Mouse (Mus musculus) heart, embryonic 16.5 days (tissue): ENCODE measurements at regions not wholly inside any gene's neighbourhood (a gene's known extent, or its start where the extent isn't known, plus 50 kb on each side); places are given as distances from the start of the nearest gene placed in this dataset.
A peak's percentile ranks its signal among the peaks of the same experiment; 100 is the strongest.

ENCODE experiments used
- ATAC-seq: fragments of 200-750 bp; cut with Nextera tagmentation; replicated peaks from 2 replicates; pipeline ENCODE4 v1.8.0; 2017; ENCODE audit warnings: moderate number of reproducible peaks; ENCODE audit not compliant: insufficient read depth, low FRiP score; ENCODE audit errors: extremely low read depth
- H3K27ac ChIP-seq: fragments of 300-500 bp; sonication (generic); 2 replicates; pipeline ENCODE4 v1.5.1; 2014; ENCODE audit warnings: mild to moderate bottlenecking, low read length, control low read depth, moderate library complexity
- H3K27me3 ChIP-seq: fragments of 300-500 bp; sonication (generic); 2 replicates; pipeline ENCODE4 v1.6.1; 2014; ENCODE audit warnings: low read length, mixed read lengths; ENCODE audit not compliant: control insufficient read depth, insufficient read depth
- H3K36me3 ChIP-seq: fragments of 300-500 bp; sonication (generic); 2 replicates; pipeline ENCODE4 v1.6.1; 2014; ENCODE audit not compliant: control insufficient read depth, insufficient read depth
- H3K4me1 ChIP-seq: fragments of 300-500 bp; sonication (generic); 2 replicates; pipeline ENCODE4 v1.6.1; 2014; ENCODE audit warnings: low read length, mixed read lengths; ENCODE audit not compliant: control insufficient read depth, insufficient read depth
- H3K4me2 ChIP-seq: fragments of 300-500 bp; sonication (generic); 2 replicates; pipeline ENCODE4 v1.6.1; 2014; ENCODE audit warnings: low read depth, mild to moderate bottlenecking, control low read depth, low read length
- H3K4me3 ChIP-seq: fragments of 300-500 bp; sonication (generic); 2 replicates; pipeline ENCODE4 v1.5.1; 2014; ENCODE audit warnings: mild to moderate bottlenecking, control low read depth, low read length
- H3K9ac ChIP-seq: fragments of 300-500 bp; sonication (generic); 2 replicates; pipeline ENCODE4 v1.6.1; 2014; ENCODE audit warnings: low read length, control low read depth
- H3K9me3 ChIP-seq: fragments of 300-500 bp; sonication (generic); replicated peaks from 2 replicates; pipeline ENCODE4 v1.6.1; 2016; ENCODE audit warnings: low read length; ENCODE audit not compliant: control insufficient read depth
- WGBS: fragments of 180-500 bp; shearing (Covaris S2); extraction: QIAGEN DNeasy Blood & Tissue Kit; methylation state at CpG from one replicate; pipeline ENCODE4 v1.1.7; 2014; 5-methylcytosine and 5-hydroxymethylcytosine counted together

- no peak overlapping the region for H3K27ac ChIP-seq
- H3K4me1 ChIP-seq = peaks cover 2% of the 10 kb centered on the region; the same call in 1 of the 2 replicates
- H3K36me3 ChIP-seq = no peaks in the 10 kb centered on the region
- no peak overlapping the region for H3K4me3 ChIP-seq
- ATAC-seq = no peak
- 88% methylated on average over 9 of the region's 9 CpGs for WGBS
- H3K27me3 ChIP-seq = peaks cover 2% of the 10 kb centered on the region; the same call in 1 of the 2 replicates
- H3K9ac ChIP-seq = no peak overlapping the region
- H3K9me3 ChIP-seq = no peaks in the 10 kb centered on the region
- no peak overlapping the region for H3K4me2 ChIP-seq
These were observed 586.0 kb upstream of the Pitx2 start for GRCm38 (mm10) chr3:128613657-128614056.

GRCm38 (mm10) chr3:128610731-128611130 is 588.9 kb upstream of the Pitx2 start:
- H3K27ac ChIP-seq = no peak overlapping the region
- H3K36me3 ChIP-seq = no peaks in the 10 kb centered on the region
- no peak overlapping the region for H3K4me2 ChIP-seq
- no peak for ATAC-seq
- no peak overlapping the region for H3K9ac ChIP-seq
- H3K4me3 ChIP-seq = no peak overlapping the region
- peaks cover 2% of the 10 kb centered on the region; the same call in 1 of the 2 replicates for H3K4me1 ChIP-seq
- peaks cover 2% of the 10 kb centered on the region; the same call in 1 of the 2 replicates for H3K27me3 ChIP-seq
- WGBS = 76% methylated on average over 6 of the region's 6 CpGs
- H3K9me3 ChIP-seq = no peaks in the 10 kb centered on the region

DNA sequence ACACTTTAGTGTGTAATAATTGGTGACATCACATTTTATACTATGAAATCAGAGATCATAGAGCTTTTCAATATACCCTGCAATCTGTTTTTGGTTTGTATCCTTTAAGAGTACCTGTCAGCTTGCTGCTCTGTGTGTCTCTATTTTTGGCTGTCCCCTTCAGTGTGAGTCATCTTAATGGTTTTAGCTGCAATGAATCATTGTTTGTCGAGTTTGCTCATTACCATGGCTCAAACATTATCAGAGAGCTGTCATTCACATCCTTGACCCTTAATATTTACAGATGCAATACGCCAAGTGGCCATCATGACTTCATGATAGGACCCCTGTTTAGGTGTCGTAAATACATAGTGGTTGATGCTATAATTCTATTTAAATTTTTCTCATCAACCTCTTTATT is 591.0 kb upstream of the Pitx2 start:
- Histone ChIP-seq H3K27me3 (peaks cover 2% of the 10 kb centered on the region; the same call in 1 of the 2 replicates), H3K4me2 (no peak overlapping the region), H3K27ac (no peak overlapping the region), H3K4me1 (peaks cover 2% of the 10 kb centered on the region; the same call in 1 of the 2 replicates), H3K36me3 (no peaks in the 10 kb centered on the region), H3K9ac (no peak overlapping the region), H3K9me3 (no peaks in the 10 kb centered on the region), H3K4me3 (no peak overlapping the region)
- 22% methylated on average over 3 of the region's 3 CpGs for WGBS
- no peak; the same call in 1 of the 2 replicates for ATAC-seq

GRCm38 (mm10) chr3:128575339-128576129 is 624.1 kb upstream of the Pitx2 start:
- H3K9ac ChIP-seq = no peak overlapping the region
- WGBS = 38% methylated on average over 2 of the region's 2 CpGs
- H3K4me1 ChIP-seq = no peaks in the 10 kb centered on the region
- no peak for ATAC-seq
- no peak overlapping the region for H3K27ac ChIP-seq
- H3K27me3 ChIP-seq = no peaks in the 10 kb centered on the region
- no peak overlapping the region for H3K4me2 ChIP-seq
- H3K9me3 ChIP-seq = no peaks in the 10 kb centered on the region
- no peaks in the 10 kb centered on the region for H3K36me3 ChIP-seq
- H3K4me3 ChIP-seq = no peak overlapping the region

- H3K9ac ChIP-seq = no peak overlapping the region
- H3K4me1 ChIP-seq = no peaks in the 10 kb centered on the region
- H3K9me3 ChIP-seq = no peaks in the 10 kb centered on the region
- no peak for ATAC-seq
- H3K4me2 ChIP-seq = no peak overlapping the region
- WGBS = 93% methylated on average over 3 of the region's 3 CpGs
- H3K27ac ChIP-seq = no peak overlapping the region
- H3K27me3 ChIP-seq = no peaks in the 10 kb centered on the region
- no peaks in the 10 kb centered on the region for H3K36me3 ChIP-seq
- H3K4me3 ChIP-seq = no peak overlapping the region
These were observed 629.1 kb upstream of the Pitx2 start for GRCm38 (mm10) chr3:128570551-128570950.

- H3K4me3 ChIP-seq = no peak overlapping the region
- no peaks in the 10 kb centered on the region for H3K36me3 ChIP-seq
- no peak for ATAC-seq
- H3K4me2 ChIP-seq = no peak overlapping the region
- H3K4me1 ChIP-seq = no peaks in the 10 kb centered on the region
- H3K27me3 ChIP-seq = no peaks in the 10 kb centered on the region
- H3K27ac ChIP-seq = no peak overlapping the region
- 61% methylated on average over 8 of the region's 8 CpGs for WGBS
- no peak overlapping the region for H3K9ac ChIP-seq
- H3K9me3 ChIP-seq = no peaks in the 10 kb centered on the region
These were observed 634.3 kb upstream of the Pitx2 start for GRCm38 (mm10) chr3:128565386-128565785.

GRCm38 (mm10) chr3:128546416-128547327 is 650.5 kb upstream of the Fam241a start:
- no peak overlapping the region; the same call in 1 of the 2 replicates for H3K27ac ChIP-seq
- WGBS = 51% methylated on average over 9 of the region's 9 CpGs
- peak; percentile 49; the same call in 1 of the 2 replicates for ATAC-seq

GRCm38 (mm10) chr3:128525427-128525826 is 629.3 kb upstream of the Fam241a start:
- Histone ChIP-seq H3K9me3 (peaks cover 4% of the 10 kb centered on the region), H3K36me3 (no peaks in the 10 kb centered on the region), H3K9ac (no peak overlapping the region), H3K27ac (no peak overlapping the region), H3K4me2 (no peak overlapping the region), H3K4me3 (no peak overlapping the region), H3K4me1 (0 out of 2 replicates have a peak, but pooled peaks cover 1% of the 10 kb centered on the region), H3K27me3 (peaks cover 39% of the 10 kb centered on the region)
- WGBS = 89% methylated on average over 4 of the region's 4 CpGs
- no peak for ATAC-seq

More at GRCm38 (mm10) chr3:128546416-128547327, 650.5 kb upstream of the Fam241a start:
- H3K9ac ChIP-seq = no peak overlapping the region
- H3K9me3 ChIP-seq = no peaks in the 10 kb centered on the region
- no peak overlapping the region for H3K4me3 ChIP-seq
- no peaks in the 10 kb centered on the region for H3K4me1 ChIP-seq
- H3K27me3 ChIP-seq = no peaks in the 10 kb centered on the region
- H3K36me3 ChIP-seq = no peaks in the 10 kb centered on the region
- no peak overlapping the region for H3K4me2 ChIP-seq
